Mouse (Mus musculus): Measurements from ENCODE around the gene Olfr368.

DNA sequence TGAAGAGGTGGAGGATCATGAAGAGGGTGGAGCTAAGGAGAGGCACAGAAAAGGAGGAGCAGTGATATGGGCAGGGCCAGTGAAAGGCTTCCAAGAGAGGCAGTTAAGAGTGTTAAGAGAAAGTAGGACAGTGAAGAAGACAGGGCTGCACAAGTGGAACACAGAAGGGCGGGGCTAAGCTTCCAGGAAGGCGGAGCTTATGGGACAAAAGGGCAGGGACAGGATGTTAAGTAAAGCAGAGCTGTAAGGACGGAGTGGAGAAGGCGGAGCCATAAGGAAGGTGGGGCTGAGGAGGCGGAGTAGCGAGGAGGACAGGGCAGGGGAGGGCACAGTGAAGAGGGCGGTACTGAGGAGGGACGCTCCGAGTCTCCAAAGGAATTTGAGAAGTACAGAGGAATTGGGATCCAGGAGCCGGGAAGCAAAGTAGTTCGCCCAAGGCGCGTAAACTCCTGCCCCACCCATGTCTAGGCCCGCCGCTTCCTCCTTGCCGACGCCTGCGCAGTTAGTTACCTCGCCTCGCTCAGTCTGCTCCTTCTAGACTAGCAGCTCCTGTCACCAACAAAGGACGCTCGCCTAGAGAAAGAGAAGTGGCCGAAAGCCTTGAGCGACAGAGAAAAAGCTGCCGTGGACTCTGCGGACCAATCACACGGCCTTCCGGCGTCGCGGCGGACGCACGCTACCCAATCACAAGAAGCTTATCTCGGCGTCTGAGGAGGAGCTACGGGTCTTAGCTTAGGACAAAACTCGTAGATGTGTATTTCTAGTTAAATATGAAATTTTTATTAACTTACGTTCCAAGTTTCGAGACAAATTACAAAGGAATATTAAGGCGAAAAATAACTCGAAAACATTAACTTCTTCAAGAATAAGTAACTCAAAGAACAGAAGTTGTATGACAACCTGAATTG, 32.6 kb downstream of the Olfr368 start, which contains the start of gene Pdcl:
- TF ChIP-seq CTCF (IDR thresholded peaks at IDR 0.05; ENCODE audit: extremely low read depth, insufficient read length, insufficient replicate concordance, low read depth, low read length): no peak
- TF ChIP-seq POLR2A (IDR thresholded peaks at IDR 0.05; ENCODE audit: low read depth, low read length): no peak; the same call in 1 of the 2 replicates
